Mouse (Mus musculus) leukemia stem cell, adult 10-12 weeks (primary cell): ENCODE results near the gene Atp8b2. TPM values are rescaled to one million over a fixed set of nuclear protein-coding genes. Genes with fewer than 3 reads are reported as not detected.

Experiments used
- polyA plus RNA-seq: library from polyadenylated mRNA; stranded (reverse); fragments of >175 nt; gene quantifications from 2 replicates; pipeline ENCODE4 v1.2.3, GENCODE M21; 2012; ENCODE audit warnings: low replicate concordance

The Atp8b2 gene
- 1.8 and 6.2 TPM in 2 replicates for polyA plus RNA-seq

DNA sequence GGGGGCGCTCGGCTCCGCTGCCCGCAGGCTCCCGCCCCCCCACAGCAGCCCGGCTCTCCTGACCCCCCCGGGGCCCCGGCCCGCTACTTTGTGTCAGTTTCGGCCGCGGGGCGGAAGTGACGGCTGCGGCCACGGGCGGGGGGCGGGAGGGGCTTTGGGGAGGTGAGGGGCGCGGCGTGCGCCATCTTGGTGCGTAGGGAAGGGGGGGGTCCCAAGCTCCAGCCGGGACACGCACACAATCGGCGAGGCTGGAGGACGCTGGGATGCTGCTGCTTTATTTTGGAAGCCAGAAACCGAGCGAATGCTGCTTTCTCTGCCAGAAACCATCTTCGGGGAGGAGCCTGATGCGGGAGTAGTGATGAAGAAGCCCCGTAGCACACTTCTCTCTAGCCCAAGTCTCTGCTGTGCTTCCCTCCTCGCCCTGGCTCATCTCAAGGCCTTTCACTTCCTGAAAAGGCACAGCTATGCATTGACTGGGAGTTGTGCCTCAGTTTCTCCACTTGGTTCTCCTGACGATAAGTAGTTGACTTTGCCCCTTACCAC is at the start of gene Atp8b2:
Gene Atp8b2, minus strand, starts transcription at position 288 of the 543 bp plus-strand sequence.

DNA sequence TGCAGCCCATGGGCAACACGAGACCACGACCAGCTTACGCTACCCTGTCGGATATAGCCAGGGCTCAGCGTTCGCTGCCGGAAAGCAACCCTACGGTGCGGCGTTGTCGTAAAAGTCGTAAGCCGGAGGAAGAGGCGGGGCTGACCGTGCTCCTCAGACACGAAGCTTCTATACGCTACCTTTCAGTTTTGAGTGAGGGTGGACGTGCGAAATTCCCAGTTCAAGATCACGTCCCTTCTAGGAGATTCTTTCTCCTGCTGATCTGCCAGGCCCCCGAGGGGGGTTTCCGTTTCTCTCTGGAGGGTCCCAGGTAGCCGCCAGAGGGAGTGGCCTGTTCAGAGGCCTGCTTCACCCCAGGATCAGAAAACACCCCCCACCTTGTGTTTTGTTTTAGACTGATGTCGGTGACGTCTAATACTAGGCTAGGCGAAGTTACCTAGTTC is 35.3 kb upstream of the Atp8b2 start, which contains the start of gene Hax1:
Gene Hax1, minus strand, starts transcription at position 169 of the 443 bp plus-strand sequence.

DNA sequence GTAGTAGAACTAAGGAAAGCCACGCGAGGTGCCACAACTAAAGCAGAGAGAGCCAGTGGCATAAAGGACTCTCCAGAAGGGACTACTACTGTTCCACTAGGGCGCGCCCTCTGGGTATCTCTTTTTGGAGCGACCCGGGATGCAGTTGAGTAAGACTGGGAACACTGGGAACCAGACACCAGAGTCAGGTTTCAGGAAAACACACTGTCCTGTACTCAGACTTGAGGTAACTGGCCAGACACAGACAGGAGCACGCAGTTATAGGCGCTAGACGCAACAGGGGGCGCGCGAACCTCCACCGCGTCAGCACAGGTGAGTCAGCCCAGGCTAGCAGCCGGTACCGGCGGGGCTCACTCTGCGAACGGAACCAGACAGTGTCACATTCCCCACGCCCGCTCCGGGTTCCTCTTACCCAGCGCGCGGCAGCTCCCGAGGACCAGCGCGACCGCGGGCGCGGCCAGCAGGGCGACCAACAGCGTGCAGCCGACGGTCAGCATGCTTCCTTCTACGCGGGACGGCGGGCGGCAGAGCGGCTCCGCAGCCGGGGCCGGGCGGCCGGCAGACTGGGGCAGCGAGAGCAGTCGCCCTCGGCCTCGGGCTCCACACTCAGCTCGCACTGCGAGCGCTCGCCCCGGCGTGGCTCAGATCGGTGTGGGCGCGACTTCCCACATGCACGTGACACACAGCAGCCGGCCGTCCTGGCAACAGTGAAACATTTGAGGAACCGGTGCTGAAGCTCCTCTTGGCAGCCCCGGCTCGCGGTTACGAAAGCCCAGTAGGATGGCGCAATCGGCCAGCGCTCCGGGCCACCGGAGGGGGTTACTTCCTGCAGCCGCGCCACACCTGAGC is 50.5 kb downstream of the Atp8b2 start, which contains the start of gene Il6ra:
Gene Il6ra, minus strand, starts transcription at position 654 of the 849 bp plus-strand sequence.

Other genes starting within 250 kb of the Atp8b2 start
- 12.2 and 21.7 TPM in 2 replicates for gene Adar, start 248.5 kb downstream of the Atp8b2 start, polyA plus RNA-seq
- 0.30 and 0.34 TPM in 2 replicates for gene Chrnb2, start 198.9 kb downstream of the Atp8b2 start, polyA plus RNA-seq
- gene Ube2q1, start 189.9 kb downstream of the Atp8b2 start, polyA plus RNA-seq: 42.6 and 81.4 TPM in 2 replicates
- 0.24 and 0.33 TPM in 2 replicates for gene She, start 132.1 kb downstream of the Atp8b2 start, polyA plus RNA-seq
- 5.9 and 8.4 TPM in 2 replicates for gene Il6ra, start 50.3 kb downstream of the Atp8b2 start, polyA plus RNA-seq
- 8.6 and 32.9 TPM in 2 replicates for gene Hax1, start 35.3 kb upstream of the Atp8b2 start, polyA plus RNA-seq
- gene 4933434E20Rik, start 88.1 kb upstream of the Atp8b2 start, polyA plus RNA-seq: 1.9 and 19.3 TPM in 2 replicates
- gene Ubap2l, start 89.1 kb upstream of the Atp8b2 start, polyA plus RNA-seq: 141 and 192 TPM in 2 replicates
- 36.5 and 81.5 TPM in 2 replicates for gene Tpm3, start 109.1 kb upstream of the Atp8b2 start, polyA plus RNA-seq
- gene Nup210l, start 140.6 kb upstream of the Atp8b2 start, polyA plus RNA-seq: not detected in 2 replicates